Comparison of ENCODE assay signal across 13 mouse cellular contexts in genomic region chr12:59621132-59621531, GRCm38 (mm10).
"Had no signal": no experiment of that assay in that cellular context is flagged by ENCODE, and none has a peak within 500 bp of the region (broad histone marks: within the 10 kb centered on the region; RNA-seq: fewer than 3 reads in every experiment).

No protein-coding gene starts in this region.

- ATAC-seq: intestine, embryonic 15.5 days had no signal

- H3K9me3 ChIP-seq: intestine, embryonic 15.5 days; limb, embryonic 10.5 days; limb, embryonic 13.5 days; liver, embryonic 13.5 days had no signal

- H3K4me3 ChIP-seq: intestine, embryonic 15.5 days; limb, embryonic 10.5 days; limb, embryonic 13.5 days; liver, embryonic 13.5 days had no signal

- H3K36me3 ChIP-seq: intestine, embryonic 15.5 days; limb, embryonic 10.5 days; limb, embryonic 13.5 days; liver, embryonic 13.5 days had no signal

- DNase-seq: kidney, postnatal 4 days; layer of hippocampus, postnatal 36 days; liver, embryonic 13.5 days; lung, adult 2 months; lung, postnatal 14 days; lung, postnatal 4 days; midbrain, embryonic 14.5 days; thymus, adult 18-20 months; thymus, postnatal 36 days had no signal

- H3K4me1 ChIP-seq: intestine, embryonic 15.5 days; limb, embryonic 10.5 days; limb, embryonic 13.5 days; liver, embryonic 13.5 days had no signal

- H3K27ac ChIP-seq: intestine, embryonic 15.5 days; limb, embryonic 10.5 days; limb, embryonic 13.5 days; liver, embryonic 13.5 days had no signal

- H3K4me2 ChIP-seq: intestine, embryonic 15.5 days; limb, embryonic 13.5 days; liver, embryonic 13.5 days; midbrain, embryonic 11.5 days had no signal

- H3K9ac ChIP-seq: intestine, embryonic 15.5 days; limb, embryonic 13.5 days; liver, embryonic 13.5 days had no signal

- H3K27me3 ChIP-seq: intestine, embryonic 15.5 days; limb, embryonic 13.5 days; liver, embryonic 13.5 days had no signal
